Mouse (Mus musculus) small intestine, adult 2 months (tissue): Measurements from ENCODE around the gene Ankrd13a.

Experiments
- CTCF ChIP-seq: fragments of 200-500 bp; IDR thresholded peaks from 2 replicates; pipeline ENCODE4 v1.5.1; 2012; ENCODE audit warnings: low read depth, mild to moderate bottlenecking, control low read depth, inconsistent platforms, low read length, moderate library complexity, mixed read lengths; ENCODE audit not compliant: insufficient replicate concordance, insufficient read length; ENCODE audit errors: extremely low read depth
- POLR2A ChIP-seq: fragments of 200-500 bp; IDR thresholded peaks from 2 replicates; pipeline ENCODE4 v1.6.1; 2012; ENCODE audit warnings: low read depth, mild to moderate bottlenecking, control low read depth, inconsistent platforms, low read length, moderate library complexity

- no peak for TF ChIP-seq CTCF
- no peak for TF ChIP-seq POLR2A
Observed at GRCm38 (mm10) chr5:114851565-114852236, 77.2 kb downstream of the Ankrd13a start.
